Mouse (Mus musculus): ENCODE data around the gene Stard3nl. TPM values are rescaled to one million over a fixed set of nuclear protein-coding genes. Genes with fewer than 3 reads are reported as not detected.
"Not testable (repeated sequence)": the region's sequence is repeated elsewhere in the genome, so short reads cannot be mapped to it uniquely, and the experiment has no call there.

The Stard3nl gene
- polyA plus RNA-seq, 1 experiment from 2014 or later: 95.1 TPM

- not testable (repeated sequence) for H3K4me3 ChIP-seq (replicated peaks); H3K36me3 ChIP-seq; H3K9me3 ChIP-seq; H3K27me3 ChIP-seq (replicated peaks); H3K4me1 ChIP-seq (replicated peaks); H3K4me2 ChIP-seq (replicated peaks); H3K9ac ChIP-seq; H3K27ac ChIP-seq; ATAC-seq
- WGBS: 88% methylated on average over 1 of the region's 1 CpGs
These were observed 59.3 kb downstream of the Stard3nl start for GRCm38 (mm10) chr13:19336310-19336709.

Other genes starting within 250 kb of the Stard3nl start
- 17.4 and 18.2 TPM in 2 replicates for gene Epdr1, start 224.1 kb upstream of the Stard3nl start, polyA plus RNA-seq (2015; fragmentation: Nextera tagmentation; extraction: Ambion mirVana)
- 0.47 and 1.8 TPM in 2 replicates for gene Sfrp4, start 227.3 kb upstream of the Stard3nl start, polyA plus RNA-seq (2015; fragmentation: Nextera tagmentation; extraction: Ambion mirVana)

Data from intestine, embryonic 15.5 days (tissue).